26 mouse cellular contexts compared by ENCODE assay signal in genomic region chr12:4709926-4710325, GRCm38 (mm10). TPM values are rescaled to one million over a fixed set of nuclear protein-coding genes. Genes with fewer than 3 reads are reported as not detected.
DNase-seq lines count a peak whose midpoint lies in the region; ATAC-seq and TF ChIP-seq lines count a peak whose summit lies in the region.
"Had no signal": no experiment of that assay in that cellular context is flagged by ENCODE, and none has a peak within 500 bp of the region (broad histone marks: within the 10 kb centered on the region; RNA-seq: fewer than 3 reads in every experiment).

No protein-coding gene starts in this region.

- H3K27me3 ChIP-seq in forebrain, embryonic 10.5 days (ENCODE audit: poor library complexity, severe bottlenecking): no peaks in the 10 kb centered on the region
- H3K27me3 ChIP-seq in forebrain, embryonic 12.5 days: no peaks in the 10 kb centered on the region
- no peaks in the 10 kb centered on the region for H3K27me3 ChIP-seq in heart, embryonic 10.5 days (ENCODE audit: insufficient read depth, poor library complexity, severe bottlenecking)
- H3K27me3 ChIP-seq in testis, adult 2 months (ENCODE audit: control insufficient read depth, insufficient read depth, low read length): no peaks in the 10 kb centered on the region
- H3K27me3 ChIP-seq: CH12.LX; embryonic facial prominence, embryonic 13.5 days; embryonic facial prominence, embryonic 15.5 days; Patski had no signal

- H3K4me3 ChIP-seq in forebrain, embryonic 10.5 days: no peak overlapping the region
- H3K4me3 ChIP-seq in forebrain, embryonic 12.5 days (replicated peaks): no peak overlapping the region
- H3K4me3 ChIP-seq in heart, embryonic 10.5 days: no peak overlapping the region
- peak overlapping the region; percentile 31 for H3K4me3 ChIP-seq in testis, adult 2 months (ENCODE audit: control insufficient read depth, low read depth, low read length)
- H3K4me3 ChIP-seq: embryonic facial prominence, embryonic 13.5 days; embryonic facial prominence, embryonic 15.5 days; erythroblast, embryonic 14.5 days had no signal

- ATAC-seq in forebrain, embryonic 12.5 days (ENCODE audit: low FRiP score): no peak
- ATAC-seq: activated CD4-positive, CD25-positive, alpha-beta regulatory T cell, adult 4 months; CD4-positive, CD25-positive, alpha-beta regulatory T cell, adult 4 months; forebrain, embryonic 16.5 days; Patski had no signal

- peaks cover 28% of the 10 kb centered on the region for H3K36me3 ChIP-seq in forebrain, embryonic 10.5 days (replicated peaks)
- peaks cover 32% of the 10 kb centered on the region; the same call in 1 of the 2 replicates for H3K36me3 ChIP-seq in forebrain, embryonic 12.5 days (replicated peaks)
- H3K36me3 ChIP-seq in heart, embryonic 10.5 days: peaks cover 59% of the 10 kb centered on the region
- peaks cover 9% of the 10 kb centered on the region for H3K36me3 ChIP-seq in testis, adult 2 months (ENCODE audit: control insufficient read depth, insufficient read depth, low read length)

- intact Hi-C loops in heart, postnatal 25 days (cut with DNase I): no loop called here

- no peak overlapping the region for H3K4me2 ChIP-seq in forebrain, embryonic 12.5 days
- H3K4me2 ChIP-seq: embryonic facial prominence, embryonic 13.5 days; embryonic facial prominence, embryonic 15.5 days had no signal

- no peak overlapping the region for H3K27ac ChIP-seq in forebrain, embryonic 10.5 days
- no peak overlapping the region for H3K27ac ChIP-seq in forebrain, embryonic 12.5 days
- H3K27ac ChIP-seq in heart, embryonic 10.5 days: no peak overlapping the region
- no peak overlapping the region for H3K27ac ChIP-seq in testis, adult 2 months (ENCODE audit: control insufficient read depth, insufficient read depth, low read depth, low read length)
- H3K27ac ChIP-seq: embryonic facial prominence, embryonic 13.5 days; embryonic facial prominence, embryonic 15.5 days had no signal

- 84% methylated on average over 7 of the region's 7 CpGs for WGBS in forebrain, embryonic 10.5 days
- WGBS in forebrain, embryonic 12.5 days: 83% methylated on average over 7 of the region's 7 CpGs
- 89% methylated on average over 7 of the region's 7 CpGs for WGBS in heart, embryonic 10.5 days

- no peak for TF ChIP-seq POLR2A in testis, adult 2 months (IDR thresholded peaks at IDR 0.05; ENCODE audit: control insufficient read depth, low read depth, low read length)

- H3K9ac ChIP-seq in forebrain, embryonic 12.5 days: no peak overlapping the region
- H3K9ac ChIP-seq: embryonic facial prominence, embryonic 13.5 days; embryonic facial prominence, embryonic 15.5 days had no signal

- no peaks in the 10 kb centered on the region for H3K4me1 ChIP-seq in forebrain, embryonic 10.5 days
- no peaks in the 10 kb centered on the region for H3K4me1 ChIP-seq in forebrain, embryonic 12.5 days
- H3K4me1 ChIP-seq in heart, embryonic 10.5 days: peaks cover 22% of the 10 kb centered on the region
- H3K4me1 ChIP-seq in testis, adult 2 months (ENCODE audit: control insufficient read depth, insufficient read depth, low read length): no peaks in the 10 kb centered on the region
- H3K4me1 ChIP-seq: embryonic facial prominence, embryonic 13.5 days; embryonic facial prominence, embryonic 15.5 days had no signal

- peak; percentile 11 for DNase-seq in forebrain, embryonic 10.5 days (ENCODE audit: extremely low spot score, low spot score)
- DNase-seq in heart, embryonic 10.5 days (ENCODE audit: low spot score): peak; percentile 64
- no peak for DNase-seq in heart, postnatal 25 days (ENCODE audit: low spot score)
- no peak for DNase-seq in testis, postnatal 14 days (ENCODE audit: low spot score)
- DNase-seq: adrenal gland, adult 2 months; adrenal gland, postnatal 10 days; adrenal gland, postnatal 25 days; B cell, adult 2 months; cerebellum, adult 11 months; cerebellum, adult 18-20 months; cerebellum, adult 8-10 months; cerebellum, adult 9-11 months; cerebellum, postnatal 14 days; cerebellum, postnatal 36 days; embryo, embryonic 11 days had no signal

- TF ChIP-seq CTCF in testis, adult 2 months (IDR thresholded peaks at IDR 0.05; ENCODE audit: control insufficient read depth, insufficient read depth, insufficient replicate concordance, low read depth, low read length): no peak

- H3K9me3 ChIP-seq in forebrain, embryonic 10.5 days: no peaks in the 10 kb centered on the region
- no peaks in the 10 kb centered on the region for H3K9me3 ChIP-seq in forebrain, embryonic 12.5 days
- no peaks in the 10 kb centered on the region for H3K9me3 ChIP-seq in heart, embryonic 10.5 days
- H3K9me3 ChIP-seq: embryonic facial prominence, embryonic 13.5 days; embryonic facial prominence, embryonic 15.5 days; G1E had no signal

RNA-seq across cellular contexts. Expression of gene Fam228a, which starts 28.3 kb away (rescaled TPM):
- polyA plus RNA-seq in forebrain, embryonic 10.5 days (2016; fragmentation: Nextera tagmentation; extraction: Ambion mirVana): 0.23 and 0.35 TPM in 2 replicates
- 0.56 and 0.77 TPM in 2 replicates for polyA plus RNA-seq in forebrain, embryonic 12.5 days (2016; fragmentation: Nextera tagmentation; extraction: Ambion mirVana)
- polyA plus RNA-seq in heart, embryonic 10.5 days (2016; fragmentation: Nextera tagmentation; extraction: Ambion mirVana): 0.31 and 0.35 TPM in 2 replicates
- under 1 TPM in 1 of 2 experiments, not detected in 1; 0.08 TPM for total RNA-seq in heart, postnatal 25 days (2021)
- polyA plus RNA-seq in testis, adult 2 months (2012; rRNA removed): 14.6 TPM in 2 replicates
- total RNA-seq: CH12.LX had no signal
- polyA plus RNA-seq: activated CD4-positive, CD25-positive, alpha-beta regulatory T cell, adult 4 months; adrenal gland, adult 2 months; erythroblast, embryonic 14.5 days; G1E had no signal

RNA-seq across cellular contexts. Expression of gene Pfn4, which starts 58.9 kb away (rescaled TPM):
- 2.0 and 3.2 TPM in 2 replicates for polyA plus RNA-seq in forebrain, embryonic 10.5 days (2016; fragmentation: Nextera tagmentation; extraction: Ambion mirVana)
- polyA plus RNA-seq in forebrain, embryonic 12.5 days (2016; fragmentation: Nextera tagmentation; extraction: Ambion mirVana): 6.6 and 7.2 TPM in 2 replicates
- 1.2 and 1.8 TPM in 2 replicates for polyA plus RNA-seq in heart, embryonic 10.5 days (2016; fragmentation: Nextera tagmentation; extraction: Ambion mirVana)
- total RNA-seq in heart, postnatal 25 days (2021): 1 to 10 TPM; 1.9 to 2.2 TPM
- polyA plus RNA-seq in testis, adult 2 months (2012; rRNA removed): 165 and 173 TPM in 2 replicates
- total RNA-seq: CH12.LX had no signal
- polyA plus RNA-seq: activated CD4-positive, CD25-positive, alpha-beta regulatory T cell, adult 4 months; erythroblast, embryonic 14.5 days; G1E had no signal

RNA-seq across cellular contexts. Expression of gene Fam228b, which starts 59.1 kb away (rescaled TPM):
- 2.1 and 2.9 TPM in 2 replicates for polyA plus RNA-seq in forebrain, embryonic 10.5 days (2016; fragmentation: Nextera tagmentation; extraction: Ambion mirVana)
- polyA plus RNA-seq in forebrain, embryonic 12.5 days (2016; fragmentation: Nextera tagmentation; extraction: Ambion mirVana): 3.2 and 4.1 TPM in 2 replicates
- 2.2 and 2.6 TPM in 2 replicates for polyA plus RNA-seq in heart, embryonic 10.5 days (2016; fragmentation: Nextera tagmentation; extraction: Ambion mirVana)
- total RNA-seq in heart, postnatal 25 days (2021): 1 to 10 TPM; 2.5 TPM
- polyA plus RNA-seq in testis, adult 2 months (2012; rRNA removed): 13.5 and 16.7 TPM in 2 replicates
- polyA plus RNA-seq: activated CD4-positive, CD25-positive, alpha-beta regulatory T cell, adult 4 months; G1E had no signal

Comparison
In these comparisons a context has a peak if more than half of its experiments do, and no peak if none do; other contexts are left out.
1. DNase-seq: peak in forebrain, embryonic 10.5 days (single experiment) and heart, embryonic 10.5 days (single experiment); none in heart, postnatal 25 days (single experiment) and testis, postnatal 14 days (single experiment).
2. RNA of gene Pfn4, which starts 58.9 kb away (polyA plus RNA-seq): 165 to 173 TPM in testis, adult 2 months; 6.6 to 7.2 TPM in forebrain, embryonic 12.5 days, 2.0 to 3.2 TPM in forebrain, embryonic 10.5 days and 1.2 to 1.8 TPM in heart, embryonic 10.5 days; every median in the first group is over 10 times any median in the second.